Mouse (Mus musculus) G1E (cell line): ENCODE results near the gene BC048562.

Experiments
- CTCF ChIP-seq: IDR thresholded peaks from 2 replicates; pipeline ENCODE4 v1.5.1; 2012; ENCODE audit warnings: low read depth, low read length, inconsistent platforms, mixed read lengths
- GATA1 ChIP-seq: IDR thresholded peaks from 2 replicates; pipeline ENCODE4 v1.6.1; 2012; ENCODE audit warnings: borderline replicate concordance, low read length, inconsistent platforms, mixed read lengths

- TF ChIP-seq CTCF (no peak), GATA1 (no peak)
Observed at GRCm38 (mm10) chr9:108494146-108494825, 58.0 kb downstream of the BC048562 start.
